ENCODE assay signal across 12 mouse cellular contexts in the genomic region with DNA sequence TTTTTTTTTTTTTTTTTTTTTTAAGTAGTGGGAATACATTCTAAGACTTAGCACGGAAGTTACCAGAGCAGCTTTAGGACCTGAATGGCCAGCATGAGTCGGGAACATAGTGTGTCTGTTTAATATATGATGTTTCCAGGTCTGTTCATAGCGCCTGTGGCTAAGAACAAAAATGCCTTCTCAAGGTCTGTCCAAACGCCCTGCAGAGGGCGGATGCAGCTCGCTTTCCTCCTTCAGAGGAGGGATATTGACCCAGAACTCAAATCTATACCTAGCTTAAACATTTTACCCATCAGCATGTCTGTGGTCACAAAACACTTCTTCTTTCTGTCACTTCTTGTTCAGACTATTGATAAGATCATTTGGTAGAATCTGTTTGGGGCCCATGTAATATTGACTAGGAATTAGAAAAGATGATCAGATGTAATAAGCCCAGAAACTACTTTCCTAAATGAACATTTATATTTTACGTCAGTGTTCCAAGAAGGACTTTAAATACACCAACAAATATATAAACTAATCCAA. TPM values are rescaled to one million over a fixed set of nuclear protein-coding genes. Genes with fewer than 3 reads are reported as not detected.
DNase-seq lines count a peak whose midpoint lies in the region; ATAC-seq and TF ChIP-seq lines count a peak whose summit lies in the region.
"Had no signal": no experiment of that assay in that cellular context is flagged by ENCODE, and none has a peak within 500 bp of the region (broad histone marks: within the 10 kb centered on the region; RNA-seq: fewer than 3 reads in every experiment).

No protein-coding gene starts in this region.

- no peak for DNase-seq in CH12.LX (ENCODE audit: extremely low read depth)
- DNase-seq in brain, embryonic 14.5 days (ENCODE audit: low read depth): peak; percentile 87
- no peak for DNase-seq in kidney, postnatal 10 days
- no peak for DNase-seq in urinary bladder, postnatal 10 days (ENCODE audit: low spot score)
- no peak for DNase-seq in gastrocnemius, postnatal 25 days
- DNase-seq: gastrocnemius, adult 2 months; kidney, postnatal 14 days; lung, adult 18-20 months had no signal

- H3K4me3 ChIP-seq in CH12.LX (replicated peaks in 1 of 3; ENCODE audit: low read depth in 2 of 3, low read length in 2 of 3, poor library complexity in 1 of 3): no peak overlapping the region
- peak overlapping the region; percentile 43 for H3K4me3 ChIP-seq in forebrain, embryonic 16.5 days (replicated peaks; ENCODE audit: low read length)
- H3K4me3 ChIP-seq in midbrain, embryonic 13.5 days (replicated peaks): peak overlapping the region; percentile 98
- H3K4me3 ChIP-seq: gastrocnemius, adult 2 months; heart, embryonic 15.5 days had no signal

- no peak for TF ChIP-seq EP300 in CH12.LX (IDR thresholded peaks at IDR 0.05; ENCODE audit: low read length)

- ATAC-seq in forebrain, embryonic 16.5 days: no peak
- ATAC-seq in midbrain, embryonic 13.5 days: no peak
- no peak for ATAC-seq in frontal cortex, adult (ENCODE audit: low TSS enrichment)

- H3K36me3 ChIP-seq in CH12.LX (replicated peaks in 1 of 2; ENCODE audit: control insufficient read depth in 1 of 2, insufficient read depth in 1 of 2, low read length in 1 of 2): no peaks in the 10 kb centered on the region
- no peaks in the 10 kb centered on the region for H3K36me3 ChIP-seq in forebrain, embryonic 16.5 days (ENCODE audit: control insufficient read depth, insufficient read depth)
- no peaks in the 10 kb centered on the region for H3K36me3 ChIP-seq in midbrain, embryonic 13.5 days
- H3K36me3 ChIP-seq: heart, embryonic 15.5 days had no signal

- in situ Hi-C loops in CH12.LX (cut with MboI; ENCODE audit: low pct_ligation_motif_present, low pct_unique_long_range_greater_than_20kb, low sequenced_read_pairs): loop anchor here (25.0 kb wide), 1 partner anchor 1679 kb away; no protein-coding TSS in a partner anchor

- H3K9me3 ChIP-seq in CH12.LX (replicated peaks; ENCODE audit: low read length): peaks cover 18% of the 10 kb centered on the region
- no peaks in the 10 kb centered on the region for H3K9me3 ChIP-seq in forebrain, embryonic 16.5 days (ENCODE audit: control insufficient read depth, low read length)
- H3K9me3 ChIP-seq in midbrain, embryonic 13.5 days: no peaks in the 10 kb centered on the region
- H3K9me3 ChIP-seq: heart, embryonic 15.5 days had no signal

- dilution Hi-C loops in CH12.LX (cut with MboI; ENCODE audit: extremely low pct_ligation_motif_present, extremely low pct_unique_long_range_greater_than_20kb, low sequenced_read_pairs): no loop called here

- no peaks in the 10 kb centered on the region for H3K27me3 ChIP-seq in CH12.LX (replicated peaks)
- no peaks in the 10 kb centered on the region; the same call in 1 of the 2 replicates for H3K27me3 ChIP-seq in forebrain, embryonic 16.5 days (replicated peaks; ENCODE audit: control insufficient read depth, insufficient read depth, low read length)
- H3K27me3 ChIP-seq in midbrain, embryonic 13.5 days: no peaks in the 10 kb centered on the region

- TF ChIP-seq POLR2A in CH12.LX (IDR thresholded peaks at IDR 0.05; ENCODE audit: low read depth, low read length): no peak
- TF ChIP-seq POLR2A in brain, embryonic 14.5 days (IDR thresholded peaks at IDR 0.05; ENCODE audit: borderline replicate concordance, extremely low read depth, insufficient read depth, insufficient read length, poor library complexity, severe bottlenecking): no peak

- no peak overlapping the region for H3K4me2 ChIP-seq in CH12.LX (ENCODE audit: insufficient read depth, low read depth, poor library complexity, severe bottlenecking)
- H3K4me2 ChIP-seq in forebrain, embryonic 16.5 days (ENCODE audit: low read length): peak overlapping the region; percentile 55
- H3K4me2 ChIP-seq in midbrain, embryonic 13.5 days (replicated peaks): peak overlapping the region; percentile 67
- H3K4me2 ChIP-seq: heart, embryonic 15.5 days had no signal

- no peaks in the 10 kb centered on the region for H3K4me1 ChIP-seq in CH12.LX (ENCODE audit: control insufficient read depth in 1 of 2, insufficient read depth in 2 of 2)
- peaks cover 26% of the 10 kb centered on the region for H3K4me1 ChIP-seq in forebrain, embryonic 16.5 days (replicated peaks; ENCODE audit: control insufficient read depth, insufficient read depth, low read length)
- H3K4me1 ChIP-seq in midbrain, embryonic 13.5 days (replicated peaks): peaks cover 42% of the 10 kb centered on the region

- H3K27ac ChIP-seq in CH12.LX (ENCODE audit: insufficient read depth, low read depth): no peak overlapping the region
- no peak overlapping the region for H3K27ac ChIP-seq in forebrain, embryonic 16.5 days (ENCODE audit: low read length)
- H3K27ac ChIP-seq in midbrain, embryonic 13.5 days: peak overlapping the region; percentile 67
- H3K27ac ChIP-seq: gastrocnemius, adult 2 months; heart, embryonic 15.5 days had no signal

- peak; percentile 44 for TF ChIP-seq RAD21 in CH12.LX (IDR thresholded peaks at IDR 0.05; ENCODE audit: low read depth, low read length)

- 21% methylated on average over 7 of the region's 7 CpGs for WGBS in forebrain, embryonic 16.5 days
- 5% methylated on average over 7 of the region's 7 CpGs for WGBS in midbrain, embryonic 13.5 days

- no peak overlapping the region for H3K9ac ChIP-seq in CH12.LX (ENCODE audit: insufficient read depth, low read depth)
- H3K9ac ChIP-seq in forebrain, embryonic 16.5 days (replicated peaks; ENCODE audit: low read depth, low read length): peak overlapping the region; percentile 8; the same call in 1 of the 2 replicates
- peak overlapping the region; percentile 76 for H3K9ac ChIP-seq in midbrain, embryonic 13.5 days (replicated peaks)
- H3K9ac ChIP-seq: heart, embryonic 15.5 days had no signal

- peak in 1 of 2 experiments; percentile 31; a peak in 2 of 4 replicates for TF ChIP-seq CTCF in CH12.LX (conservative IDR thresholded peaks at IDR 0.05 in 1 of 2, IDR thresholded peaks at IDR 0.05 in 1 of 2; ENCODE audit: low read depth in 2 of 2, low read length in 2 of 2)
- TF ChIP-seq CTCF in brain, embryonic 14.5 days (IDR thresholded peaks at IDR 0.05; ENCODE audit: borderline replicate concordance, extremely low read depth, insufficient read depth, insufficient read length): peak; percentile 66

- H3K79me2 ChIP-seq in CH12.LX (replicated peaks; ENCODE audit: control insufficient read depth, extremely low read depth, insufficient read depth, poor library complexity, severe bottlenecking): no peaks in the 10 kb centered on the region

TF ChIP-seq in CH12.LX, 34 proteins besides CTCF, POLR2A, EP300 and RAD21:
- TF ChIP-seq E2F4 (IDR thresholded peaks at IDR 0.05; ENCODE audit: insufficient replicate concordance, low read depth, low read length): no peak
- peak; percentile 35 for TF ChIP-seq SMC3 (IDR thresholded peaks at IDR 0.05; ENCODE audit: low read depth, low read length)
TF ChIP-seq in CH12.LX: peak in this region for 1.

RNA-seq across cellular contexts. Expression of gene Pou3f2, which starts 5.3 kb away (rescaled TPM):
- total RNA-seq in CH12.LX (2012; rRNA removed) (not detected in 2 replicates), CH12.LX (2014; rRNA removed) (not detected in 2 replicates)
- polyA plus RNA-seq in CH12.LX (2012; ENCODE audit: insufficient read length, low read depth): not detected in 2 replicates
- polyA plus RNA-seq in brain, embryonic 14.5 days (2012; rRNA removed): 38.3 and 46.4 TPM in 2 replicates
- polyA plus RNA-seq in forebrain, embryonic 16.5 days (2015; fragmentation: Nextera tagmentation; extraction: Ambion mirVana): 48.1 and 58.3 TPM in 2 replicates
- 69.3 and 80.0 TPM in 2 replicates for polyA plus RNA-seq in midbrain, embryonic 13.5 days (2015; fragmentation: Nextera tagmentation; extraction: Ambion mirVana)
- total RNA-seq in gastrocnemius, postnatal 25 days (2021): not detected
- total RNA-seq: gastrocnemius, adult 2 months had no signal

Comparison
In these comparisons a context has a peak if more than half of its experiments do, and no peak if none do; other contexts are left out.
1. H3K4me3 ChIP-seq: peak in forebrain, embryonic 16.5 days (single experiment) and midbrain, embryonic 13.5 days (single experiment); none in CH12.LX (0 of 3).
2. RNA of gene Pou3f2, which starts 5.3 kb away (polyA plus RNA-seq): 69.3 to 80.0 TPM in midbrain, embryonic 13.5 days, 48.1 to 58.3 TPM in forebrain, embryonic 16.5 days and 38.3 to 46.4 TPM in brain, embryonic 14.5 days; not detected in CH12.LX; every median in the first group is over 10 times any median in the second.